Mouse (Mus musculus) thymus, postnatal 10 days (tissue): ENCODE results near the gene Prkg1.
A peak's percentile ranks its signal among the peaks of the same experiment; 100 is the strongest.

Experiments used
- DNase-seq, 2 experiments: peaks; one replicate each; pipeline ENCODE4 v3.0.0; 2021; ENCODE audit warnings: low spot score in 2 of 2

The Prkg1 gene

DNA sequence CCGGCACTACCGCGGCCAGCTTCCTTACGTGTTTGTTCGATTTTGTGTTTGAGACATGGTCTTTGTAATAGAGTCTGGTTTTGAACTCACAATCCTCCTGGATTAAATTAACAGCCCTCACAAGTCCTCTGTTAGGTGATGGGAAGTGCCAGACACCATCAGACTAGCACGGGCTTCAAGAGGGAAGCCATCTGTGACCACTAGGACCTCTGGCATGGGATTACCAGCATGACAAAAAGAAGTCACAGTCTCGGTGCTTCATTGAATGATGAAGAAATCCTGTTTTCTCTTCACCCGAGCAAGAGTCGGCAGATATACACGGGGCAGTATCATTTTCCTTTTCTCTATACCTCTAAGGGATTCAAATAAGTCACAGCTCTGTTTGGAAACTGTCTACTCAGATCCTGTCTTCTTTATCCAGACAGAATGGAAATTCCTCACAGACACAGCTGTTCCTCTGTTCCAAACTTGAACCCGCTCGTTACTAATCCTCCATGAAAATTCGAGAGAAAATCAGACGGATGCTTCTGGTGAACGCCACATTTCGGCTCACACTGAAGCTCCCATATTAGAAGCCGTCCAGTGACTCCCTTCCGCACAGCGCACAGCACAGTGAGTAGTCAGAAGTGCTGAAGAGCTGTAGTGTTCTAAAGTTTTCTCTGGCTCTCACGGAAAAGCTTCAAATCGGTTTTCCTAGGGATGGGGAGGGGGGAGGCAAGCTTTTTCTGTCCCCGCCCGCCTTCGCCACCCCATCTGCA is 690.7 kb downstream of the Prkg1 start:
- no peak for DNase-seq

DNA sequence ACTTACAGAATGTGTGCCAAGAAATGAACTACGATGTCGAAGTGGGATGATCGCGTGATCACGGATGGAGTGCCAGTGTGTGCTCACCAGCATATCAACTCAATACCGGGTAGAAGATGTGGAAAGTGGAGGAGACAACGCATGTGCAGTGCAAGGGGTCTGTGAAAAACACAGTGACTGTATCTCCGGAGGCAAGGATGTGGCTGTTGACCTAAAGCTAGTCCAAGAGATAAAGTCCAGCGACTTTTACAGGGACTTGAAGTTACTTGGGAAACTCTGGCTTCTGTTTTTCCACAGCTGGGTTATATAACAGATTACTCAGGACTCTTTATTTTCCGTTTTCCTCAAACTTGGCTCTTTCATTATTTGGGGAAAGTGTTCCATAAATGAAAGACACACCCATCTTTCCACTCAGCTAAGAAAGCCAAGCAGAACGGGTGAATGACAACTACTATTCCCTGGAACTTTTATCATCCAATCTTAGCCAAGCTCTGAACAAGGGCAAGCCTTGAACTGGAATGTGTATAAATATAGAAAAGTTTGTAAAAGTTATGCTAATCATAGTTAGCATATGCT is 699.5 kb downstream of the Prkg1 start:
- DNase-seq, result no peak

DNA sequence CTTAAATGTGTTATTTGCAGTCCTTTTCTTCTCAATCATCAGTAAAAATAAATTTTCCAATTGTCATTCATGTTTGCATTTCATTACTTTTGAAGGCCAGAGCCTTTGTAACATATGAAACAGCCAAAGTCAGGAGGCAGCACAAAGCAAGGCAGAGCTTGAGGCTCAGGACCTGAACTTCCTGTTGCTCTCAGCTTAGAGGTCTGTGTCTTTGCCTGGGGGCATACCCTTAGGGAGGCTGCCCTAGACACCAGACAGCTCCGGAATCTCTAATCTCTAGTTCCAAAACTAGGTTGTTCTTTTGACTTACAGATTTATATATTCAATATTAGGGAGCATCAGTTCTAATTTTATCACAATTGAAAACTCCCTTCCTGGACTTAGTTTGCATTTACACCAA is 700.1 kb downstream of the Prkg1 start:
- no peak for DNase-seq

DNA sequence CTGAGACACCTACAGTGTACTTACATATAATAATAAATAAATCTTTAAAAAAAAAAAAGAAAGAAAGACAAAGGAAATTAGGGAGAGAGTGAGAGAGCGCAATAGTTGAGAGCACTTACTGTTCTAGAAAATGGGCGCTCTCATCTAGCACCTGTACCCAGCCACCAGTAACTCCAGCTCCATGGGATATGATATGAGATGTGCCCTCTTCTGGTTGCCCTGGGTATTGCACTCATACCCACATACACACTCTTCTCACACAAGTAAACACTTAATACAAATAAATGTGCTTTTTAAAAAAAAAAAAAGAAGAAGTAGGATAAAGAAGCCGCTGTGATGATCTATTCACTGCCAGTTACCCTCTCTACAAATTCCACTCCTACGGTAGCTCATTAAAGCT is 718.2 kb downstream of the Prkg1 start:
- peak in 1 of 2 experiments; percentile 5 for DNase-seq

DNA sequence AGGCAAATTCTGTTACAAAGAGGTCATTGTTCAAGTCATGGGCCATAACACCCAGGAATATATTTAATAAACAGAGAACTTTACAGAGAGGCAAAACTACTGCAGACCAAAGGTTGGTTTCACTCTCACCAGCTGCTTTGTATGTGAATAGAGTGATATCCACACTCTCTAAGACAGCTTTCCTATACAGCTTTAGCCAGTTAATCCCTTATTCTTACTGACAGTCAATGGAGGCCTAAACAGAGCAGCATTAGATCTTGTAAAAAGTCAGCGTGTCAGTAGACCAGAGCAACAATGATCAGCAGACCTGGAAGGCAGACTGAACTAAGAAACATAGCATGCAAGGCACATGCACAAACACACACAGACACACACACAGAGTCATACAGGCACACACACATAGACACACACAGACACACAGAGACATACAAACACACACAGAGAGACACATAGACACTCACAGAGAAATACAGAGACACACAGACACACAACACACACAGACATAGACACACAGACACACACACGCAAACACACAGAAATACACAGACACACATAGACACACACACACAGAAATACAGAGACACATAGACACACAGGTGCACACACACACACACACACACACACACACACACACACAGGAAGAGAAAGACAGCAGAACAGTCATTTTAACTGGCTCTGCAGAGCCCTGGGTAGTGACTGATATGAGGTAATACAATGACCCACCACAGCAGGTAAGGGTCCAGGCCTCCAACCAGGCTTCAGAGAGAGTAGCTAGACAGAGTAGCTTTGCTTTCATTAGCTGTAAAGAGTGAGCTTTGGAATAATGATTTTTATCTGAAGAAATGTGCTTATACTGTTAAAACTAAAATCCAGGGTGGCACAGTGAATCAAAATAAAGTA is 723.6 kb downstream of the Prkg1 start:
- no peak for DNase-seq

DNA sequence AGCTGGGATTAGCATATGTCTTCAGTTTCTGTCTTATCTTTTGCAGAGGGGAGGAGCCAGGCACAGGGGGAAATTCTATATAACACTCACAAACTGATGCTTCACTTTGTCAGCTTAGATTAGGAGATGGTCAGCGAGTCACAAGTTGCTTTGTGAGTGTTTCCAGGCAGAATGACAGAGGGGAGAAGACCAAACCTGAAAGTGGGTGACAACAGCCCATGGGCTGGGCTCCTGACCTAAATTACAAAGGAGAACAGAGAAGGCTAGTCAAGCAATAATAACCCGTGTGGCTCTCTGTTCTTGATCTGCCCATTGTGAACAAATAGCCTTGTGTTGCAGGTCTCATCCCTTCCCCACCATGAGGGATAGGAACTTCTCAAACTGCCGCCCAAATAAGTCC is 725.9 kb downstream of the Prkg1 start:
- no peak for DNase-seq

DNA sequence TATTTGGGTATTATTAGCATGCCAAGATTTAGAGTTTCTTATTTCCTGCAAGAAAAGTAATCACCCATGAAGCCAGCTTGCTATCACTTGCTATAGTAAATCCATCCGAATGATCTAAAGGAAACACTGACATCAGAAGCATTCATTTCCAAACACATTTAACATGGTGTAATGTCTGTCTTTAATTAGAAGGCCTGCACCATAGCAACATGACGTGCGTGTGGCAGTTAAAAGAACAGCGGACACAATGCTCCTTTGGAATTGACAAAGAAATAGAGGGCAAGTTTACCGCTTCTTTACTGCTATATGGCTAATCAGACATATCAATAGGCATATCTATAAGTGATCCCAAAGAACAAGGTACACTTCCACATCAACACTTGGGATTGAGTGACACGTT is 733.2 kb downstream of the Prkg1 start:
- no peak for DNase-seq

DNA sequence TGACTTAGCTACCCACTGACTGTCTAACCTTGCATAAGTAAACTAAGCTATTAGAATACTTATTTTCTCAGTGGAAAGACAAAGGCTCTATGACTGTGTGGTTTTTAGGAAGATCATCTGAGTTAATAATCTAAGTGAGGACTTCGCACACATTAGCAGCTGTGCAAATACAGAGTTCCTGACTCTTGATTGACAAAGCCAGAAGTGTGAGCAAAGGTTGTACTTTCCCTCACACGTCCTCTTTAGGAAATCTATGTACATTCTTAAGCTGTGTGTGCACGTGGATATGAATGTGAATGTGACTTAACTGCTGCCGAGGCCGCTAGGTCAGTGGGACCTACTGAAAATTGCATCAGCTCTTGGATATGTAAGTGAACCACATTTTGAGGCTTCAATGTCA is 738.0 kb downstream of the Prkg1 start:
- DNase-seq, result no peak

DNA sequence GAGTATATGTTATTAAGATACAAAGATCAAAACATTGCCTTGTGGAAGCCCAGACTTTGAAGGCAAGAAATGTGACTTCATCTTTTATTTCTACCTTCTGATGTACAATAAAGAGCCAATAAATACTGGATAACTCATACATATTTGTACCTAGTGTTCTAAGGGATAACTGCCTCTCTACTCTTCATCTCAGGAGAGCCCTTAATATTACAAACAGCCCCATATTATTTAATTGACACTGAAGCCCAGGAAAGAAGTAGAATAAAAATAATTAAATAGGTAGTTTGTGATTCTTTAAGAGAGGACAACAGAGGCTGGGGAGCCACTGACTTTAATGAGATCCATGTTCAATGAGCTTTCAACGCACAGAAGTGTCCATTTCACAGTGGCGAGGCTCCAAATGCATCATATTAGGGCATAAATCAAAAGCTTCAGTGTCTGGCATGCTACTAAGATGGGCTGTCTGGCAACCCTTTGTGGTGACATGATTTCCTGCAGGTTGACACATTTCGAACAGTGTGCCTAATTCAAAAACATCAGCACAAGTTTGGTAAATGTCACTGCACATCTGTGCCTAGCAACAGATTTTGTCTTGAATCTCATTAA is 753.2 kb downstream of the Prkg1 start:
- no peak for DNase-seq

DNA sequence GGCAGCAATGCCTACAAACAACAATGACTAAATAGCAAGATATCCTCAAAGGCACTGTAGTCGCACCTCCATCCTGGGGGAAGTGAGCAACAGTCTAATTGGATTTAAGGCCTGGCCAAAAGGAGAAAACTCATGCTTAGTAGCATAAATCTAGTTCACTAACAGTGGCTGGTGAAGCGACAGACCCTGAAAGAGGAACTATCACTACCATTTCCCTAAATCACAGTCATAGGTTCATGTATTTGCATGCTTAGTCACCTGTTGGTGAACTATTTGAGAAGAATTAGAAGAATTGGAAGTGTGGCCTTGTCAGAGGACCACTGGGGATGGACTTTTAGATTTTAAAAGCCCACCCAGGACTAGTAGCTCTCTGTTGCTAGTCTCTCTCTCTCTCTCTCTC is 766.3 kb downstream of the Prkg1 start:
- no peak for DNase-seq

DNA sequence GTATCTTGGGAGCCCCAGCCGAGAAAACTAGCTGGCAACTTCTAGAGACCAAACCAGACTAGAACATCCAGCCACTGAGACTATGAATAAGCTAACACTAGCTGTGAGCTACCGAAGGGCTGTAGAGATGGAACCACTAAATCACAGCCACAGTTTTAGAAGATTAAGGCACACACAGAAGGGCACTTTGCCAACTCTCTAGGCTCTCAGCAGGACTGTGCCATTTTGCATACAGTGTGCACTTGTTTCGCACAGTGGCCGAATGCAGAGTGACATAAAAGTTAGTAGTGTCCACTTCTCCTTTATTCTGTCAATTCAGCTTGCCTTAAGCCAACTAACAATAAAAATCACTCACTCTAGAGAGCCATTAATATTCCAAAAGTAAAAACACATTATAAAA is 774.4 kb downstream of the Prkg1 start:
- DNase-seq, result no peak

DNA sequence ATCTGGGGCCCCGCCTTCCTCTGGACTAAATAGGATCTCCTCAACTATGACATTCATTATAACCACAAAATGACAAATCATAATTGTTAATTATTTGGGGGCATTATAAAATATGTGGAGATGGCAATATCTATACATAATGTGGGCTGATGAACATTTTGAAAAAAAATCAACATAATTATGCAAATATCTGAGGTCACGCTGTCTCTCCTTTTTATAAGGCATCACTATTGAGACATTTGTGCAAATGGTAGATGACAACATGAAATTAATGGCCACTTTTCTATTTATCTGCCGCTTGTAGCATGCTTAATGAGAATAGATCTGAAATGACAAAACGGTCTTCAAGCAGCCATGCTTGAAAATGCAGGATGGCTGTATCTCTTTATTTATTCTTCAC is 782.4 kb downstream of the Prkg1 start:
- no peak for DNase-seq

DNA sequence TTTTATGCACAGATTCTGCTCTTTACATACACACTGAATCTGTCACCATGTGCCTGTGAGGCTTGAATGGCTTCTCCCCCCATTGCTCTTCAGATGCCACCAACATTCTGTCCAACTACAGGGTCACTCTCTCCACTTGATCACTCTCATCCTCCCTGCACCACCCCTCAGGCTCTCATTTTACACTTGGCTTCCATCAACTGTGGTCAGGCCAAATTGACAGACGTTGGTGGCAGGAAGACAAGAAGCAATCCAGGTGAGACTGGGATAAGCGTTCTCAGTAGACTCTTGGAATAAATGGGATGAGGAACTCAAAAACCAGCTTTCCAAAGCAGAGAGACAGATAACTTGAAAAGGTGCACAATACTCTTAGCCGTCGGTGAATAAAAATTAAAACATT is 786.7 kb downstream of the Prkg1 start:
- no peak for DNase-seq

DNA sequence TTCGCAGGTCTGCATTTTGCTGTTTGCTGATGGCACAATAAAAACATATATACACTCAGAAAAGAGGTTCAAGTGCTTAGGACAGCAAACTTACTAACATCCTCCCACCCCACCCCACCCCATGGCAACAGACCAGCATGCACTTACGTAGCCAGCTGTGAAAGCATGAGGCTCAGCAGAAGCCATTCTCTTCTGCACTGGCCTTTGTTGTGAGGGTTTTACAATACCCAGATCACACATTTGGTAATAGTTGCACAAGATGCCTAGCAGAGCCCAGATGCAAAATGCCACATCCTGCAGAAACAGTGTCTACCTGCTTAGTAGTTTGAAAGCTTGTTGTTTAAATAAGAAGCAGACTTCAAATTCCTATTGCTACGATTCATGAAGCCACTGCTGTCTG is 814.2 kb downstream of the Prkg1 start:
- DNase-seq, result no peak

DNA sequence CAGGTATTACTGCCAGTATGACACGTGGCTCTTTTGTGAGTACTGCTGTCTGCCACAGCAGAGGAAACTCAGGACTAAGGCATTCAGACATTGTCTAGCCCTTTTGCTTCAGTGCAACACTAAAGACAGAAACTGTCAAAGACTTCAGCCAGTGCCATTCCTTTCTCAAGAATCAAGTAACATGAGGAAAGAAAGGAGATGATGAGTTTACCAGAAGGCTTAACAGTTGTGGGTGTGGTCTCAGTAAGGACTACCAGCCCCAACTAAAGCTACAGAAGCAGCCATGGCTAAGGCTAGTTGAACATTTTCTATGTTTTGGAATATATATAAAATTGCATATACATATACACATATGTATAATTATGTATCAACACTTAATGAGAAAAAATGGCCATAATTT is 816.6 kb downstream of the Prkg1 start:
- no peak for DNase-seq

DNA sequence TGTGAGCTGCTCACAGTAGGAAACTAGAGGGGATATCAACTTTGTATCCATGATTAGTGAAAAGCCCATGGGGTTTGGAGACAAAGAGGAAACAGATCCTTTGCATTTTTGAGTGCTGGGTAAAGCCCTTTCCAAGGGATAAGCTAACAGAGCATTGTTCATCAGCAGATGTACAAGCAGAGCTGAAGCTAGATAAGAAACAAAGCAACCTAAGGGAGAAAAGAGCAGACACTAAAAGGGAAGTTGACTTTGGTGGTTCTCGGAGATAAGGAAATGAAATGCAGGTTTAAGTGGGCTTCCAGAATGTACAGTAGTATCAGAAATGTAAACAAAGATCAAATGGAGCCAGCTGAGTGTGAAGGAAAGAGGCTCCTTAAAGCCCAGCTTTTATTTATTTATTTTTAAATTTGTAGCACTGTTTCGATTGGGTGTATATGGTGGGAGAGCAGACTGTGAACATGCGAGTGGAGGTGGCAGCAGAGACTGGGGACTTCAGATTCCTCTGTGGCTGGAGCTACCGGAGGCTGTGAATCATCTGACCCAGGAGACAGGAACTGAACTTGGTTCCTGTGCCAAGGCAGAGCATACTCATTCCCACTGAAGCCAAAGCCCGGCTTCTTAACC is 822.4 kb downstream of the Prkg1 start:
- DNase-seq, result no peak

DNA sequence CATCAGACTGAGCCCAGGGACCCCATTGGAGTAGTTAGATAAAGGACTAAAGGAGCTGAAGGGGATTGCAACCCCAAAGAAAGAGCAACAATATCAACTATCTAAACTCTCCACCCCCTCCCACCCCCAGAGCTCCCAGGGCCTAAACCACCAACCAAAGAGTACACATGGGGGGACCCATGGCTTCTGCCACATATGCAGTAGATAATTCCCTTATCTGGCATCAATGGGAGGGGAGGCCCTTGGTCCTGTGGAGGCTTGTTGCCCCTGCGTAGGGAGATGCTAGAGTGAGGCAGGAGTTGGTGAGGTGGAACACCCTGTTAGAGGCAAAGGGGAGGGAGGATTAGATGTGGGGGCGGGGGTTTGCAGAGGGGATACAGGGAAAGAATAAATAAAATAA is 826.8 kb downstream of the Prkg1 start:
- DNase-seq, result no peak

DNA sequence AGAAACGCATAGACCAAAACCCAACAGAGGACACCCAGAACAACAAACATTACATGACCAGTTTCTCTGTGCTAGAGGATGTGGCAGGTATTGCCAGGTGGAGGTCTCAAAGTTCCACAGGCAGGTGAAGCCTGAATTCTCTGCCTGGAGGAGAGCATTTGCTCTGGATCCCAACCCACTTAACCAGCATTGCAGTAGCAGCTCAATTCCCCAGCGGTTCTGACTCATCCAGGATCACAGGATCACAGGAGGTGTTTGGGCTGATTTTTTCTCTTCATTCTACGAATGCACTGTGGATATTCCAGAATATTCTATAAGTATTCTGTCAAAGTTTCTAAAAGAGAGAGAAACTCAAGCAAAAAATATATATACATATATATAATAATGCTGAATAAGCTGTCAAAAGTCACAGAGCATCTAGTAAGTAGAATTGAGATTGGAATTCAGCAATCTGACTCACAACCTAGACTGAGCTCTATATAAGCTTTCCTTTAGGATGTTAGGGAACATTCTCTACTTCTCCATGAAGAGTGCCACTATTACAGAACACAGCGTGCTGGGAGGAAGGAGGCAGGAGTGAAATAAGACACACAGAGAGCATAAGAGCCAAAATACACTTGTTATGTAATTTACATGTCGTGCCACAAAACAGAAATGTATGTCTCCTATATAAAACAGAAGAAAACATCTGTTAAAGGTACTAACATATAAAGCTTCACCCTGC is 833.2 kb downstream of the Prkg1 start:
- DNase-seq, result no peak

DNA sequence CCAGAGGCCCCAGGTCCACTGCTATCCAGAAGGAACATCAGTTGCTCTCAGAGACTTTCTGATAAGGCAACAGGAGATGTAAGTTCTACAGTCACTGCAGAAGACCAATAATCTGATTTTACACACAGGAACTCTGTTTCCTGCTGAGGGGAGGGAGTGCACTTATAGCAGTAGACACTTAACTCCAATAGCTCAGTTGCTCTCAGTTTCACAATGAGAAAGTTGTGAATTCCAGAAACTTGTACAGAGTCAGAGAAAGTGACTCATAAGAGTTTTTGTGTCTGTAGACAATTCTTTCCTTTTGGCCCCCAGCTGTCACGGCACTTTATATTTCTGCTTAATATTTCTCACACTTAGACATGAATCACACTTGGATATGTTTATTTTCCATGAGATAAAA is 840.8 kb downstream of the Prkg1 start:
- DNase-seq, result no peak

DNA sequence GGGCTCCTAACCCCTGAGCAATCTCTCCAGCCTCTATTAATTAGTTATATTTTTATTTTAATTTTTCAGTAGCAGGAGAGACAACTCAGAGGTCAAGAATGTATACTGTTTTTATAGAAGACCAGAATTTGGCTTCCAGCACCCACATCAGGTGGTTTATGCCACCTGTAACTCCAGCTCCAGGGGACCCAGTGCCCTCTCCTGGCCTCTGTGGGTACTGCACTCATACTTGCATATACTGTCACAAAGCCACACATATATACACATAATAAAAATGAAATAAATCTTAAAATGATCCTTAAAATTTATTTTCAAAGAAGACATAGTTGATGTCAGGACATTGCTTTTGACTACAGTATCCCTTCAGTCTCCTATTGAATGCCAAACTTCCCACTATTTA is 862.5 kb downstream of the Prkg1 start:
- DNase-seq, result no peak

DNA sequence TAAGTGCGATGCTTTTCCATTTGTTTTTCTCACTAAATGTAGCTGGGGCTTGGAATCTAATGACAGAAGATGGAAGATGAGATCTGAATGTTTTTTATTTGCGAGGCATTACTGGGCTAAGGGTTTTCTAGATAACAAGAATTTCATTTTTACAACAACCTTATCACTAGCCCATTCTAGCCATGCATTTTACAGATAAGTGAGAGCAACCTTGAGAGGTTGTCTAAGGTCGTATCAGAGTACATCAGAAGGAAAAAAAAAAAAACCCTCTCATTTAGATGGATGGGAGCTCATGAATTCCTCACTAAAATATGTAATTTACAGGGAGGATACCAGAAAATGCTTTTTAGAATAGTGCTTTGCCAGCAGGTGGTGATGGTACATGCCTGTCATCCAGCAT is 863.8 kb downstream of the Prkg1 start:
- no peak for DNase-seq
